Comparison of ENCODE assay signal across 9 mouse cellular contexts in the genomic region with DNA sequence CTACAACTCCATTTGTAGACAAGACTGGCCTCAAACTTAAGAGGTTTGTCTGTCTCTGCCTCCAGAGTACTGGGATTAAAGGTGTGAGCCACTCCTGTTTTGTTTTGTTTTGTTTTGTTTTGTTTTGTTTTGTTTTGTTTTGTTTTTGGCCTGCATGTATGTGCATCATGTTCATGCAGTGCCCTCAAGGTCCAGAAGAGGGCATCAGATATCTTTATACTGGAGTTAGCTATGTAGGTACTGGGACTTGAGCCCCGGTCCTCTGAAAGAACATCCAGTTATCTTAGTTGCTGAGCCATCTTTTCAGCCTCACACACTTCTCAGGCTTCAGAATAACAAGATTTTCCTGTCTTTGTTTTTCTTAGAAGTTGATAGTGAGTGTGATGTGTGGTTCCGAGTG. TPM values are rescaled to one million over a fixed set of nuclear protein-coding genes. Genes with fewer than 3 reads are reported as not detected.
DNase-seq lines count a peak whose midpoint lies in the region; TF ChIP-seq lines count a peak whose summit lies in the region.
"Had no signal": no experiment of that assay in that cellular context is flagged by ENCODE, and none has a peak within 500 bp of the region (broad histone marks: within the 10 kb centered on the region; RNA-seq: fewer than 3 reads in every experiment).

No protein-coding gene starts in this region.

- intact Hi-C loops in heart, adult 2 months (cut with DNase I) = no loop called here

- TF ChIP-seq POLR2A in heart, adult 2 months (IDR thresholded peaks at IDR 0.05; ENCODE audit: insufficient read depth, low read depth, low read length) = no peak

- H3K27ac ChIP-seq in heart, adult 2 months = no peak overlapping the region
- H3K27ac ChIP-seq: limb, embryonic 15.5 days had no signal

- H3K79me2 ChIP-seq in heart, adult 2 months (replicated peaks; ENCODE audit: control insufficient read depth, insufficient read depth, low read length) = no peaks in the 10 kb centered on the region

- TF ChIP-seq CTCF in heart, adult 2 months (IDR thresholded peaks at IDR 0.05) = peak; percentile 47

- TF ChIP-seq EP300 in heart, adult 2 months (IDR thresholded peaks at IDR 0.05; ENCODE audit: insufficient read depth, low read depth, low read length) = no peak

- no peaks in the 10 kb centered on the region for H3K4me1 ChIP-seq in heart, adult 2 months (ENCODE audit: control insufficient read depth, insufficient read depth, low read length)
- H3K4me1 ChIP-seq: limb, embryonic 15.5 days had no signal

- no peaks in the 10 kb centered on the region; the same call in 1 of the 2 replicates for H3K36me3 ChIP-seq in heart, adult 2 months (ENCODE audit: control insufficient read depth, insufficient read depth, low read length)

- no peak overlapping the region for H3K9ac ChIP-seq in heart, adult 2 months (ENCODE audit: low read depth, low read length)
- H3K9ac ChIP-seq: limb, embryonic 15.5 days had no signal

- no peak overlapping the region for H3K4me3 ChIP-seq in heart, adult 2 months
- H3K4me3 ChIP-seq: limb, embryonic 15.5 days had no signal

- no peaks in the 10 kb centered on the region for H3K27me3 ChIP-seq in heart, adult 2 months (ENCODE audit: control insufficient read depth, insufficient read depth, low read length)
- H3K27me3 ChIP-seq: limb, embryonic 15.5 days had no signal

- no peak for DNase-seq in heart, adult 2 months
- no peak for DNase-seq in heart, postnatal 4 days
- peak; percentile 7 for DNase-seq in lung, postnatal 14 days
- no peak for DNase-seq in lung, adult 18-20 months
- DNase-seq in NIH3T3 (ENCODE audit: low read depth) = peak; percentile 45
- DNase-seq in retina, embryonic 14.5 days (ENCODE audit: low spot score) = peak; percentile 16
- no peak for DNase-seq in right cerebral cortex, postnatal 4 days
- DNase-seq in urinary bladder, postnatal 10 days (ENCODE audit: low spot score) = no peak

- WGBS in heart, adult 2 months = 81% methylated on average over 2 of the region's 2 CpGs

RNA-seq across cellular contexts. Expression of a gene that starts 18.7 kb away (rescaled TPM):
- 10 to 100 TPM; 31.5 to 32.9 TPM for total RNA-seq in heart, adult 2 months (2021)
- polyA plus RNA-seq in heart, adult 2 months (2012; rRNA removed) = 15.0 and 25.9 TPM in 2 replicates
- 10 to 100 TPM; 43.8 to 51.6 TPM for total RNA-seq in heart, postnatal 4 days (2021)

RNA-seq across cellular contexts. Expression of a gene that starts 19.4 kb away (rescaled TPM):
- total RNA-seq in heart, adult 2 months (2021) = 10 to 100 TPM; 27.6 to 28.5 TPM
- polyA plus RNA-seq in heart, adult 2 months (2012; rRNA removed) = 16.9 and 40.8 TPM in 2 replicates
- 10 to 100 TPM; 40.2 to 41.6 TPM for total RNA-seq in heart, postnatal 4 days (2021)

RNA-seq across cellular contexts. Expression of a gene that starts 53.6 kb away (rescaled TPM):
- total RNA-seq in heart, adult 2 months (2021) = 100 to 1,000 TPM; 101 to 129 TPM
- polyA plus RNA-seq in heart, adult 2 months (2012; rRNA removed) = 51.6 and 64.3 TPM in 2 replicates
- total RNA-seq in heart, postnatal 4 days (2021) = 100 to 1,000 TPM; 108 to 113 TPM

Comparison
In these comparisons a context has a peak if more than half of its experiments do, and no peak if none do; other contexts are left out.
1. DNase-seq: peak in lung, postnatal 14 days (single experiment), NIH3T3 (single experiment) and retina, embryonic 14.5 days (single experiment); none in heart, adult 2 months (0 of 2), heart, postnatal 4 days (single experiment), lung, adult 18-20 months (0 of 2), right cerebral cortex, postnatal 4 days (single experiment) and urinary bladder, postnatal 10 days (single experiment).